Mouse (Mus musculus): ENCODE measurements at regions not wholly inside any gene's neighbourhood (a gene's known extent, or its start where the extent isn't known, plus 50 kb on each side); places are given as distances from the start of the nearest gene placed in this dataset.

- Histone ChIP-seq H3K9ac (ENCODE audit: low read depth, poor library complexity, severe bottlenecking) (no peak overlapping the region), H3K27me3 (ENCODE audit: control insufficient read depth, insufficient read depth, low read length, poor library complexity, severe bottlenecking) (no peaks in the 10 kb centered on the region), H3K4me3 (ENCODE audit: low read depth, low read length) (no peak overlapping the region), H3K9me3 (replicated peaks; ENCODE audit: control insufficient read depth, insufficient read depth, low read length, poor library complexity, severe bottlenecking) (no peaks in the 10 kb centered on the region), H3K4me1 (ENCODE audit: control insufficient read depth, insufficient read depth, low read length) (no peaks in the 10 kb centered on the region), H3K36me3 (ENCODE audit: control insufficient read depth, insufficient read depth, low read length, poor library complexity, severe bottlenecking) (no peaks in the 10 kb centered on the region), H3K27ac (ENCODE audit: insufficient read depth, low read length) (no peak overlapping the region)
- no peak for TF ChIP-seq CTCF (IDR thresholded peaks at IDR 0.05; ENCODE audit: low read depth, low read length)
- no peak for TF ChIP-seq EP300 (IDR thresholded peaks at IDR 0.05; ENCODE audit: insufficient read depth, low read depth, low read length)
- no peak for TF ChIP-seq POLR2A (IDR thresholded peaks at IDR 0.05; ENCODE audit: insufficient read depth, low read length)
Measured at GRCm38 (mm10) chr14:60456767-60457166, 83.7 kb downstream of the Amer2 start.

DNA sequence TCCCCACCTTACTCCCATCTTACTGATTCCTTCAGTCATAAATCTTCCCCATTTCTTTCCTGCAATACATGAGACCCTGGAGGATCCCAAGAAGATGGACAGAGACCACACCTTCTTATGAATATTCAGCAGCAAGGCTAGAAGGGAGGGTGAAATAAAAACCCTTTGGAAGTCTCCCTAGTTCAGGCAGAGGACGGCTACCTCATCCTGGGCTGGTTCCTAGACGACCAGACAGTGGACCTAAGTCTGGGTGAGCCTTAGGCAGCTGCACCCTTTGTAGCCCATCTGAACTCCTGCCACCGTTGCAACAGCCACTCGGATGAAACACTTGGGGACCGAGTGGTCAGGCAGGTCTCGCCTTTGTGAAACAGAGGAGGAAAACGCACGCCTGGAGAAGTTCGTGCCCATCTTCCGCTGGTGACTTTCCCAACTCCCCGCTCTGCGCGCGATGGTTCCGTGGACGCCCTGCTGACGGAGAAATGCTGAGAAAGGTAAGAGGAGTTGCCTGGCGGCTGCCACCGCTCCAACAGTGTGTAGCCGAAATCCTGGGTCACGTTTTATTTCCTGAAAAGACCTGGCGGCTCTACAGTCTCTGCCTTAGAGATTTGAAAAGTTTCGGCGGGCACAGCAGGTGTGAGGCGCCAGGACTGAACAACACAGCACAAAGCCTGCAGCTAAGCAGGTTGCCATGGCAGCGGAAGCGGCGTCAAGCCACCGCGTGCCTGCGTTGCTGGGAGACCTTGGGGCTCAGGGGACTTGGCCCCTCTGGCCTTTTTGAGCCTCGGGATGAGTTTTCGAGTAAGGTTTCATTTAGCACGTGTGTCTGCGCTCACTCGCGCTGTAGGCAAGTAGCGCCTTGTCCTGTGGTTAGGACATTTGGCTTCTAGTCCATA, 112.2 kb downstream of the Amer2 start:
- TF ChIP-seq EP300 (IDR thresholded peaks at IDR 0.05; ENCODE audit: insufficient read depth, low read depth, low read length), result 0 out of 2 replicates have a peak, but pooled peaks have one; percentile 13
- no peak for TF ChIP-seq POLR2A (IDR thresholded peaks at IDR 0.05; ENCODE audit: insufficient read depth, low read length)
- H3K27me3 ChIP-seq (ENCODE audit: control insufficient read depth, insufficient read depth, low read length, poor library complexity, severe bottlenecking), result 0 out of 2 replicates have a peak, but pooled peaks cover 2% of the 10 kb centered on the region
- peak overlapping the region; percentile 52 for H3K4me3 ChIP-seq (ENCODE audit: low read depth, low read length)
- H3K9me3 ChIP-seq (replicated peaks; ENCODE audit: control insufficient read depth, insufficient read depth, low read length, poor library complexity, severe bottlenecking), result no peaks in the 10 kb centered on the region; the same call in 1 of the 2 replicates
- no peak overlapping the region for H3K9ac ChIP-seq (ENCODE audit: low read depth, poor library complexity, severe bottlenecking)
- no peak overlapping the region for H3K27ac ChIP-seq (ENCODE audit: insufficient read depth, low read length)
- H3K36me3 ChIP-seq (ENCODE audit: control insufficient read depth, insufficient read depth, low read length, poor library complexity, severe bottlenecking), result no peaks in the 10 kb centered on the region
- no peaks in the 10 kb centered on the region for H3K4me1 ChIP-seq (ENCODE audit: control insufficient read depth, insufficient read depth, low read length)

DNA sequence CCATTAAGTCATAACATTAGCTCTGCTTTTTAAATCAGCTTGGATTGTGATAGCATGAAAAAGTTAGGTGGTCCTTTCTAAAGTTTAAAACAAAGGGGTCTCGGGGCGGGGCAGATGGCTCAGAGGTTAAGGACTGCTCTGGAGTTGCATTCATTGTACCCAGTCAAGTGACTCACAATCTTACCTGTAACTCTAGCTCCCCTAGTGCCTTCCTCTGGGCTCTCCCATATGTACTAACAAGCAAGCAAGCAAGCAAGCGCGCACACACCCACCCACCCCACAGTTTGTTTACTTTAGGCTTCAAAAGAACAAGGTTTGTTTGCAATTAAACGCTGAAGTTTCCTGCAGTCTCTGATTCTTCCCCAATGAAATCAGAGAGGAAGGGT, 112.8 kb downstream of the Amer2 start:
- Histone ChIP-seq H3K9ac (ENCODE audit: low read depth, poor library complexity, severe bottlenecking) (no peak overlapping the region), H3K27ac (ENCODE audit: insufficient read depth, low read length) (no peak overlapping the region), H3K27me3 (ENCODE audit: control insufficient read depth, insufficient read depth, low read length, poor library complexity, severe bottlenecking) (0 out of 2 replicates have a peak, but pooled peaks cover 2% of the 10 kb centered on the region), H3K36me3 (ENCODE audit: control insufficient read depth, insufficient read depth, low read length, poor library complexity, severe bottlenecking) (no peaks in the 10 kb centered on the region), H3K4me1 (ENCODE audit: control insufficient read depth, insufficient read depth, low read length) (no peaks in the 10 kb centered on the region), H3K9me3 (replicated peaks; ENCODE audit: control insufficient read depth, insufficient read depth, low read length, poor library complexity, severe bottlenecking) (no peaks in the 10 kb centered on the region; the same call in 1 of the 2 replicates), H3K4me3 (ENCODE audit: low read depth, low read length) (peak overlapping the region; percentile 52)
- TF ChIP-seq EP300 (IDR thresholded peaks at IDR 0.05; ENCODE audit: insufficient read depth, low read depth, low read length) (no peak), CTCF (IDR thresholded peaks at IDR 0.05; ENCODE audit: low read depth, low read length) (no peak), POLR2A (IDR thresholded peaks at IDR 0.05; ENCODE audit: insufficient read depth, low read length) (no peak)

GRCm38 (mm10) chr14:60486278-60486935, 113.3 kb downstream of the Amer2 start:
- no peak overlapping the region for H3K9ac ChIP-seq (ENCODE audit: low read depth, poor library complexity, severe bottlenecking)
- no peaks in the 10 kb centered on the region for H3K4me1 ChIP-seq (ENCODE audit: control insufficient read depth, insufficient read depth, low read length)
- H3K9me3 ChIP-seq (replicated peaks; ENCODE audit: control insufficient read depth, insufficient read depth, low read length, poor library complexity, severe bottlenecking), result no peaks in the 10 kb centered on the region; the same call in 1 of the 2 replicates
- no peaks in the 10 kb centered on the region for H3K36me3 ChIP-seq (ENCODE audit: control insufficient read depth, insufficient read depth, low read length, poor library complexity, severe bottlenecking)
- TF ChIP-seq CTCF (IDR thresholded peaks at IDR 0.05; ENCODE audit: low read depth, low read length) (no peak), EP300 (IDR thresholded peaks at IDR 0.05; ENCODE audit: insufficient read depth, low read depth, low read length) (no peak), POLR2A (IDR thresholded peaks at IDR 0.05; ENCODE audit: insufficient read depth, low read length) (no peak)
- H3K27me3 ChIP-seq (ENCODE audit: control insufficient read depth, insufficient read depth, low read length, poor library complexity, severe bottlenecking), result 0 out of 2 replicates have a peak, but pooled peaks cover 2% of the 10 kb centered on the region
- no peak overlapping the region for H3K27ac ChIP-seq (ENCODE audit: insufficient read depth, low read length)
- H3K4me3 ChIP-seq (ENCODE audit: low read depth, low read length), result no peak overlapping the region

- H3K27me3 ChIP-seq (ENCODE audit: control insufficient read depth, insufficient read depth, low read length, poor library complexity, severe bottlenecking), result no peaks in the 10 kb centered on the region
- no peak overlapping the region for H3K9ac ChIP-seq (ENCODE audit: low read depth, poor library complexity, severe bottlenecking)
- no peak overlapping the region for H3K27ac ChIP-seq (ENCODE audit: insufficient read depth, low read length)
- H3K36me3 ChIP-seq (ENCODE audit: control insufficient read depth, insufficient read depth, low read length, poor library complexity, severe bottlenecking), result no peaks in the 10 kb centered on the region
- H3K4me3 ChIP-seq (ENCODE audit: low read depth, low read length), result no peak overlapping the region
- TF ChIP-seq EP300 (IDR thresholded peaks at IDR 0.05; ENCODE audit: insufficient read depth, low read depth, low read length) (no peak), CTCF (IDR thresholded peaks at IDR 0.05; ENCODE audit: low read depth, low read length) (no peak), POLR2A (IDR thresholded peaks at IDR 0.05; ENCODE audit: insufficient read depth, low read length) (no peak)
- no peaks in the 10 kb centered on the region for H3K9me3 ChIP-seq (replicated peaks; ENCODE audit: control insufficient read depth, insufficient read depth, low read length, poor library complexity, severe bottlenecking)
- no peaks in the 10 kb centered on the region for H3K4me1 ChIP-seq (ENCODE audit: control insufficient read depth, insufficient read depth, low read length)
Measured at GRCm38 (mm10) chr14:60489111-60489510, 116.1 kb downstream of the Amer2 start.

GRCm38 (mm10) chr14:60490886-60491285, 117.8 kb downstream of the Amer2 start:
- no peaks in the 10 kb centered on the region for H3K36me3 ChIP-seq (ENCODE audit: control insufficient read depth, insufficient read depth, low read length, poor library complexity, severe bottlenecking)
- TF ChIP-seq CTCF (IDR thresholded peaks at IDR 0.05; ENCODE audit: low read depth, low read length) (no peak), POLR2A (IDR thresholded peaks at IDR 0.05; ENCODE audit: insufficient read depth, low read length) (no peak)
- no peaks in the 10 kb centered on the region for H3K4me1 ChIP-seq (ENCODE audit: control insufficient read depth, insufficient read depth, low read length)

More at GRCm38 (mm10) chr14:60490886-60491285, 117.8 kb downstream of the Amer2 start:
- no peaks in the 10 kb centered on the region for H3K27me3 ChIP-seq (ENCODE audit: control insufficient read depth, insufficient read depth, low read length, poor library complexity, severe bottlenecking)
- H3K4me3 ChIP-seq (ENCODE audit: low read depth, low read length), result no peak overlapping the region
- H3K27ac ChIP-seq (ENCODE audit: insufficient read depth, low read length), result no peak overlapping the region
- H3K9me3 ChIP-seq (replicated peaks; ENCODE audit: control insufficient read depth, insufficient read depth, low read length, poor library complexity, severe bottlenecking), result no peaks in the 10 kb centered on the region
- H3K9ac ChIP-seq (ENCODE audit: low read depth, poor library complexity, severe bottlenecking), result no peak overlapping the region

All from ES-Bruce4 (cell line).